Mouse (Mus musculus) MEL (cell line): ENCODE measurements around the gene Syk. TPM values are rescaled to one million over a fixed set of nuclear protein-coding genes. Genes with fewer than 3 reads are reported as not detected.

ENCODE experiments used
- DNase-seq: peaks from one replicate; pipeline ENCODE4 v3.0.0; 2011; ENCODE audit warnings: low read depth, low spot score
- H3K27ac ChIP-seq: 2 replicates; pipeline ENCODE4 v1.5.1; 2012; ENCODE audit warnings: low read depth, mild to moderate bottlenecking, control low read depth, low read length, moderate library complexity; ENCODE audit not compliant: control insufficient read depth
- H3K27me3 ChIP-seq, 2 experiments: fragments of 150-350 bp in 1 of 2; sonication (generic) in 1 of 2; 2 replicates each; pipeline ENCODE4 v1.6.1; 2012; ENCODE audit warnings: low read length in 2 of 2, mild to moderate bottlenecking in 2 of 2, improper control_type of control experiment in 1 of 2, moderate library complexity in 1 of 2; ENCODE audit not compliant: insufficient read depth in 2 of 2, control insufficient read depth in 1 of 2
- H3K36me3 ChIP-seq, 2 experiments: 2 replicates each; pipeline ENCODE4 v1.6.1; 2012 to 2014; ENCODE audit warnings: low read length in 2 of 2, improper control_type of control experiment in 1 of 2, inconsistent platforms in 1 of 2, mild to moderate bottlenecking in 1 of 2; ENCODE audit not compliant: insufficient read depth in 2 of 2, control insufficient read depth in 1 of 2
- H3K4me1 ChIP-seq, 2 experiments: fragments of 150-350 bp in 1 of 2; sonication (generic) in 1 of 2; 2 replicates each; pipeline ENCODE4 v1.6.1; 2012; ENCODE audit warnings: low read length in 2 of 2, improper control_type of control experiment in 1 of 2, mild to moderate bottlenecking in 1 of 2; ENCODE audit not compliant: insufficient read depth in 2 of 2, control insufficient read depth in 1 of 2
- H3K4me3 ChIP-seq, 2 experiments: fragments of 150-350 bp in 1 of 2; sonication (generic) in 1 of 2; 2 replicates each; pipeline ENCODE4 v1.5.1; 2012; ENCODE audit warnings: low read depth in 2 of 2, low read length in 2 of 2, mild to moderate bottlenecking in 2 of 2, moderate library complexity in 2 of 2, control low read depth in 1 of 2, improper control_type of control experiment in 1 of 2; ENCODE audit not compliant: control insufficient read depth in 1 of 2, insufficient read depth in 1 of 2
- H3K79me2 ChIP-seq: 2 replicates; pipeline ENCODE4 v1.6.1; 2012; ENCODE audit warnings: mild to moderate bottlenecking, low read length, moderate library complexity; ENCODE audit not compliant: control insufficient read depth, poor library complexity, insufficient read depth
- H3K9ac ChIP-seq: 2 replicates; pipeline ENCODE4 v1.6.1; 2012; ENCODE audit warnings: low read depth, mild to moderate bottlenecking, control low read depth, low read length, moderate library complexity; ENCODE audit not compliant: control insufficient read depth, poor library complexity, severe bottlenecking
- H3K9me3 ChIP-seq: fragments of 150-350 bp; sonication (generic); replicated peaks from 2 replicates; pipeline ENCODE4 v1.6.1; 2012; ENCODE audit warnings: mild to moderate bottlenecking, low read length, improper control_type of control experiment, moderate library complexity; ENCODE audit not compliant: insufficient read depth
- BHLHE40 ChIP-seq: IDR thresholded peaks from 2 replicates; pipeline ENCODE4 v1.6.1; 2012; ENCODE audit warnings: low read depth, mild to moderate bottlenecking, inconsistent platforms, low read length, improper control_type of control experiment, borderline replicate concordance
- CHD1 ChIP-seq: IDR thresholded peaks from 2 replicates; pipeline ENCODE4 v1.6.1; 2012; ENCODE audit warnings: low read depth, mild to moderate bottlenecking, inconsistent platforms, low read length, improper control_type of control experiment
- CHD2 ChIP-seq: IDR thresholded peaks from 2 replicates; pipeline ENCODE4 v1.6.1; 2011; ENCODE audit warnings: low read length, improper control_type of control experiment
- CTCF ChIP-seq, 3 experiments: IDR thresholded peaks in 2 of 3; conservative IDR thresholded peaks in 1 of 3; 2 replicates each; pipeline ENCODE4 v1.5.1; 2011 to 2012; ENCODE audit warnings: low read length in 3 of 3, low read depth in 2 of 3, mild to moderate bottlenecking in 2 of 3, improper control_type of control experiment in 1 of 3, inconsistent platforms in 1 of 3, mixed read lengths in 1 of 3, moderate library complexity in 1 of 3; ENCODE audit not compliant: control insufficient read depth in 1 of 3, insufficient read depth in 1 of 3, poor library complexity in 1 of 3, severe bottlenecking in 1 of 3
- ELF1 ChIP-seq: IDR thresholded peaks from 2 replicates; pipeline ENCODE4 v1.6.1; 2014; ENCODE audit warnings: low read depth, mild to moderate bottlenecking, inconsistent platforms, low read length, improper control_type of control experiment, moderate library complexity
- ETS1 ChIP-seq: IDR thresholded peaks from 2 replicates; pipeline ENCODE4 v1.6.1; 2012; ENCODE audit warnings: low read depth, mild to moderate bottlenecking, inconsistent platforms, low read length, improper control_type of control experiment, moderate library complexity
- GATA1 ChIP-seq: IDR thresholded peaks from 2 replicates; pipeline ENCODE4 v1.6.1; 2011; ENCODE audit warnings: low read depth, low read length, improper control_type of control experiment
- JUND ChIP-seq: IDR thresholded peaks from 2 replicates; pipeline ENCODE4 v1.6.1; 2011; ENCODE audit warnings: low read depth, mild to moderate bottlenecking, improper control_type of control experiment, low read length
- KAT2A ChIP-seq: conservative IDR thresholded peaks from 2 replicates; pipeline ENCODE4 v1.6.1; 2012; ENCODE audit warnings: low read depth, low read length, improper control_type of control experiment, inconsistent platforms
- MAFK ChIP-seq: IDR thresholded peaks from 2 replicates; pipeline ENCODE4 v1.6.1; 2011; ENCODE audit warnings: low read depth, mild to moderate bottlenecking, low read length, improper control_type of control experiment, borderline replicate concordance
- MAX ChIP-seq: IDR thresholded peaks from 2 replicates; pipeline ENCODE4 v1.6.1; 2011; ENCODE audit warnings: low read length, improper control_type of control experiment
- MAZ ChIP-seq: IDR thresholded peaks from 2 replicates; pipeline ENCODE4 v1.6.1; 2012; ENCODE audit warnings: low read depth, mild to moderate bottlenecking, inconsistent platforms, low read length, improper control_type of control experiment
- MEF2A ChIP-seq: IDR thresholded peaks from 2 replicates; pipeline ENCODE4 v1.6.1; 2014; ENCODE audit warnings: low read depth, mild to moderate bottlenecking, inconsistent platforms, low read length, improper control_type of control experiment; ENCODE audit not compliant: poor library complexity, insufficient replicate concordance, severe bottlenecking; ENCODE audit errors: extremely low read depth
- MYB ChIP-seq: IDR thresholded peaks from 2 replicates; pipeline ENCODE4 v1.6.1; 2011; ENCODE audit warnings: mild to moderate bottlenecking, low read depth, low read length, improper control_type of control experiment
- MYC ChIP-seq: IDR thresholded peaks from 2 replicates; pipeline ENCODE4 v1.6.1; 2011; ENCODE audit warnings: low read depth, mild to moderate bottlenecking, low read length, improper control_type of control experiment, moderate library complexity
- NRF1 ChIP-seq: IDR thresholded peaks from 2 replicates; pipeline ENCODE4 v1.6.1; 2014; ENCODE audit warnings: low read depth, mild to moderate bottlenecking, inconsistent platforms, low read length, improper control_type of control experiment, moderate library complexity; ENCODE audit not compliant: poor library complexity, insufficient read depth, severe bottlenecking
- POLR2A ChIP-seq, 2 experiments: IDR thresholded peaks; 2 replicates each; pipeline ENCODE4 v1.6.1; 2011 to 2012; ENCODE audit warnings: low read length in 2 of 2, mild to moderate bottlenecking in 2 of 2, control low read depth in 1 of 2, improper control_type of control experiment in 1 of 2, low read depth in 1 of 2, moderate library complexity in 1 of 2; ENCODE audit not compliant: control insufficient read depth in 1 of 2, insufficient read depth in 1 of 2, poor library complexity in 1 of 2
- POLR2AphosphoS2 ChIP-seq: IDR thresholded peaks from 2 replicates; pipeline ENCODE4 v1.6.1; 2011; ENCODE audit warnings: low read length, improper control_type of control experiment
- RAD21 ChIP-seq: IDR thresholded peaks from 2 replicates; pipeline ENCODE4 v1.6.1; 2011; ENCODE audit warnings: mild to moderate bottlenecking, low read depth, low read length, improper control_type of control experiment
- TAL1 ChIP-seq: IDR thresholded peaks from 2 replicates; pipeline ENCODE4 v1.6.1; 2012; ENCODE audit warnings: mild to moderate bottlenecking, inconsistent platforms, low read length, moderate library complexity, mixed read lengths
- TBP ChIP-seq: IDR thresholded peaks from 2 replicates; pipeline ENCODE4 v1.8.0; 2011; ENCODE audit warnings: low read depth, low read length, improper control_type of control experiment
- UBTF ChIP-seq: IDR thresholded peaks from 2 replicates; pipeline ENCODE4 v1.6.1; 2012; ENCODE audit warnings: low read depth, mild to moderate bottlenecking, inconsistent platforms, low read length, improper control_type of control experiment, moderate library complexity, borderline replicate concordance; ENCODE audit not compliant: insufficient read depth
- USF1 ChIP-seq: IDR thresholded peaks from 2 replicates; pipeline ENCODE4 v1.6.1; 2014; ENCODE audit warnings: low read depth, mild to moderate bottlenecking, inconsistent platforms, low read length, improper control_type of control experiment, moderate library complexity
- USF2 ChIP-seq, 2 experiments: IDR thresholded peaks; 2 replicates each; pipeline ENCODE4 v1.6.1; 2011 to 2012; ENCODE audit warnings: improper control_type of control experiment in 2 of 2, low read length in 2 of 2, borderline replicate concordance in 1 of 2, inconsistent platforms in 1 of 2, low read depth in 1 of 2, mild to moderate bottlenecking in 1 of 2; ENCODE audit not compliant: insufficient read depth in 1 of 2
- ZC3H11A ChIP-seq: IDR thresholded peaks from 2 replicates; pipeline ENCODE4 v1.6.1; 2012; ENCODE audit warnings: low read depth, mild to moderate bottlenecking, inconsistent platforms, low read length, improper control_type of control experiment
- ZKSCAN1 ChIP-seq: IDR thresholded peaks from 2 replicates; pipeline ENCODE4 v1.6.1; 2012; ENCODE audit warnings: low read depth, mild to moderate bottlenecking, inconsistent platforms, low read length, improper control_type of control experiment, moderate library complexity
- ZNF384 ChIP-seq: IDR thresholded peaks from 2 replicates; pipeline ENCODE4 v1.6.1; 2012; ENCODE audit warnings: low read depth, mild to moderate bottlenecking, inconsistent platforms, low read length, improper control_type of control experiment
- polyA plus RNA-seq, 2 experiments: library from polyadenylated mRNA; stranded (reverse) in 1 of 2; unstranded in 1 of 2; fragments of >175 nt in 1 of 2; fragments of >200 nt in 1 of 2; gene quantifications; 2 replicates each; pipeline versions ENCODE4 v1.2.1 to v1.2.4; 2012; ENCODE audit warnings: low replicate concordance in 2 of 2, low read depth in 1 of 2; ENCODE audit not compliant: insufficient read length in 2 of 2, insufficient read depth in 1 of 2, missing spikeins in 1 of 2
- total RNA-seq: library from RNA; depleted of rRNA; stranded (reverse); fragments of 300-350 nt; gene quantifications from 2 replicates; pipeline ENCODE4 v1.2.3, GENCODE M21; 2012

Gene Syk
- total and polyA plus RNA-seq, 3 experiments: 14.4 to 23.8 TPM; not detected in 1

GRCm38 (mm10) chr13:52654830-52655308, 71.9 kb downstream of the Syk start:
- no peak overlapping the region for H3K27ac ChIP-seq
- DNase-seq: no peak
- H3K36me3 ChIP-seq: no peaks in the 10 kb centered on the region
- no peaks in the 10 kb centered on the region for H3K4me1 ChIP-seq
- H3K9ac ChIP-seq: no peak overlapping the region
- no peaks in the 10 kb centered on the region for H3K9me3 ChIP-seq
- no peak overlapping the region for H3K4me3 ChIP-seq
- peaks cover 0 to 2% of the 10 kb centered on the region in 2 experiments; a peak in 1 of 4 replicates for H3K27me3 ChIP-seq
- H3K79me2 ChIP-seq: no peaks in the 10 kb centered on the region
- TF ChIP-seq JUND: no peak
- no peak for TF ChIP-seq MAFK
- TF ChIP-seq ZNF384: no peak
- no peak for TF ChIP-seq ETS1
- TF ChIP-seq USF2 (IDR thresholded peaks at IDR 0.05; ENCODE audit: borderline replicate concordance in 1 of 2, insufficient read depth in 1 of 2, low read depth in 1 of 2, low read length in 2 of 2): no peak
- no peak for TF ChIP-seq MEF2A
- no peak for TF ChIP-seq ZC3H11A
- TF ChIP-seq GATA1: no peak
- no peak for TF ChIP-seq RAD21
- TF ChIP-seq KAT2A: no peak
- TF ChIP-seq UBTF: no peak
- TF ChIP-seq CTCF (IDR thresholded peaks at IDR 0.05 in 2 of 3, conservative IDR thresholded peaks at IDR 0.05 in 1 of 3; ENCODE audit: control insufficient read depth in 1 of 3, insufficient read depth in 1 of 3, low read depth in 2 of 3, low read length in 3 of 3, poor library complexity in 1 of 3, severe bottlenecking in 1 of 3): no peak

DNA sequence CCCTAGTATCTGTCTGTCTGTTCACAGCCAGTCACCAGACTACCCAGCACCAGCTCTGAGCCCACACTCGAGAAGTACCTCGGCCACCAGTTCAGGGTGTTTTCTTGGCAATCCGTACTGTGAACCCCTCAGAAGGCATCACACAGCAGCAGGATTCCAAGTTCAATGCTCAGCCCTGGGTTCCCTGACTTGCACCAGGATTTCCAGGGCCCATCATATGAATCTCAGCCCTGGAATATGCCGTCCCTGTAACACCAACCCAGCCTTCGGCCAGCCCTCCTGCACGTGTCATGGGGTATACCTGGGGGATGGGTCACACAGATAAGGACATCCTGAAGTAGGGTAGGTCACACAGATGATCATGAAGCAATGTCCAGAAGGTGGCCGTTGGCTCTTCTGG, 75.0 kb downstream of the Syk start:
- Histone ChIP-seq H3K4me1 (no peaks in the 10 kb centered on the region), H3K36me3 (no peaks in the 10 kb centered on the region), H3K79me2 (no peaks in the 10 kb centered on the region), H3K4me3 (no peak overlapping the region), H3K9me3 (no peaks in the 10 kb centered on the region), H3K9ac (no peak overlapping the region), H3K27me3 (peaks cover 0 to 2% of the 10 kb centered on the region in 2 experiments; a peak in 1 of 4 replicates), H3K27ac (no peak overlapping the region)
- TF ChIP-seq MAX: no peak
- no peak for TF ChIP-seq TBP
- TF ChIP-seq CHD1: no peak
- no peak for TF ChIP-seq USF1
- no peak for TF ChIP-seq CHD2
- TF ChIP-seq MEF2A: no peak
- TF ChIP-seq MAFK: no peak
- TF ChIP-seq ELF1: no peak
- TF ChIP-seq MAZ: no peak
- no peak for TF ChIP-seq NRF1
- no peak for TF ChIP-seq RAD21
- TF ChIP-seq CTCF (IDR thresholded peaks at IDR 0.05 in 2 of 3, conservative IDR thresholded peaks at IDR 0.05 in 1 of 3; ENCODE audit: control insufficient read depth in 1 of 3, insufficient read depth in 1 of 3, low read depth in 2 of 3, low read length in 3 of 3, poor library complexity in 1 of 3, severe bottlenecking in 1 of 3): no peak
- TF ChIP-seq BHLHE40: no peak
- no peak for TF ChIP-seq TAL1
- TF ChIP-seq ZKSCAN1: no peak
- no peak for TF ChIP-seq POLR2AphosphoS2
- TF ChIP-seq MYB: no peak
- no peak for TF ChIP-seq POLR2A (IDR thresholded peaks at IDR 0.05; ENCODE audit: control insufficient read depth in 1 of 2, insufficient read depth in 1 of 2, low read depth in 1 of 2, low read length in 2 of 2, poor library complexity in 1 of 2)
- no peak for TF ChIP-seq MYC
- no peak for DNase-seq
